Mouse (Mus musculus): Measurements from ENCODE around the gene Vash1. TPM values are rescaled to one million over a fixed set of nuclear protein-coding genes. Genes with fewer than 3 reads are reported as not detected.

The Vash1 gene
- polyA plus RNA-seq, 1 experiment = 1.6 TPM

GRCm38 (mm10) chr12:86680591-86681193 lies 2.2 kb downstream of the Vash1 start:
- Histone ChIP-seq H3K4me2 (ENCODE audit: low read depth) (no peak overlapping the region), H3K4me3 (no peak overlapping the region), H3K36me3 (ENCODE audit: control insufficient read depth, insufficient read depth) (no peaks in the 10 kb centered on the region), H3ac (ENCODE audit: control insufficient read depth, insufficient read length) (no peak overlapping the region), H3K79me2 (ENCODE audit: control insufficient read depth, insufficient read depth) (no peaks in the 10 kb centered on the region), H3K27me3 (ENCODE audit: control insufficient read depth, insufficient read depth, insufficient read length) (peaks cover 35% of the 10 kb centered on the region)
- TF ChIP-seq SRF (IDR thresholded peaks at IDR 0.05; ENCODE audit: control insufficient read depth, insufficient read length, low read depth) = no peak
- no peak for TF ChIP-seq MYOD1 (IDR thresholded peaks at IDR 0.05; ENCODE audit: control insufficient read depth in 1 of 3, insufficient read length in 2 of 3, low read depth in 2 of 3)
- TF ChIP-seq POLR2AphosphoS2 (IDR thresholded peaks at IDR 0.05; ENCODE audit: insufficient read length, low read depth) = no peak
- no peak for TF ChIP-seq POLR2A (IDR thresholded peaks at IDR 0.05; ENCODE audit: insufficient read length, low read depth)
- no peak for TF ChIP-seq TCF12 (IDR thresholded peaks at IDR 0.05; ENCODE audit: insufficient read depth, poor library complexity, severe bottlenecking)
- no peak for TF ChIP-seq USF1 (IDR thresholded peaks at IDR 0.05; ENCODE audit: low read depth)
- no peak for TF ChIP-seq MAX (IDR thresholded peaks at IDR 0.05; ENCODE audit: low read depth)
- no peak for TF ChIP-seq TCF3 (IDR thresholded peaks at IDR 0.05; ENCODE audit: insufficient read length, low read depth)
- no peak for TF ChIP-seq CEBPB (IDR thresholded peaks at IDR 0.05; ENCODE audit: insufficient read depth, poor library complexity, severe bottlenecking)
- TF ChIP-seq REST (IDR thresholded peaks at IDR 0.05; ENCODE audit: insufficient read depth, insufficient read length) = no peak
- no peak for TF ChIP-seq MYOG (IDR thresholded peaks at IDR 0.05; ENCODE audit: control insufficient read depth in 1 of 3, insufficient read depth in 1 of 3, insufficient read length in 2 of 3, low read depth in 2 of 3)
- no peak for TF ChIP-seq E2F4 (IDR thresholded peaks at IDR 0.05; ENCODE audit: insufficient read depth)

GRCm38 (mm10) chr12:86681626-86682025 lies 3.1 kb downstream of the Vash1 start:
- H3K36me3 ChIP-seq (ENCODE audit: control insufficient read depth, insufficient read depth) = no peaks in the 10 kb centered on the region
- H3K4me3 ChIP-seq = no peak overlapping the region
- peaks cover 35% of the 10 kb centered on the region for H3K27me3 ChIP-seq (ENCODE audit: control insufficient read depth, insufficient read depth, insufficient read length)
- no peaks in the 10 kb centered on the region for H3K79me2 ChIP-seq (ENCODE audit: control insufficient read depth, insufficient read depth)
- H3ac ChIP-seq (ENCODE audit: control insufficient read depth, insufficient read length) = no peak overlapping the region
- no peak for TF ChIP-seq MYOD1 (IDR thresholded peaks at IDR 0.05; ENCODE audit: control insufficient read depth in 1 of 3, insufficient read length in 2 of 3, low read depth in 2 of 3)
- no peak for TF ChIP-seq MAX (IDR thresholded peaks at IDR 0.05; ENCODE audit: low read depth)
- no peak for TF ChIP-seq E2F4 (IDR thresholded peaks at IDR 0.05; ENCODE audit: insufficient read depth)
- no peak for TF ChIP-seq TCF3 (IDR thresholded peaks at IDR 0.05; ENCODE audit: insufficient read length, low read depth)
- TF ChIP-seq POLR2AphosphoS2 (IDR thresholded peaks at IDR 0.05; ENCODE audit: insufficient read length, low read depth) = no peak
- no peak for TF ChIP-seq SRF (IDR thresholded peaks at IDR 0.05; ENCODE audit: control insufficient read depth, insufficient read length, low read depth)
- no peak for TF ChIP-seq POLR2A (IDR thresholded peaks at IDR 0.05; ENCODE audit: insufficient read length, low read depth)
- TF ChIP-seq REST (IDR thresholded peaks at IDR 0.05; ENCODE audit: insufficient read depth, insufficient read length) = no peak
- TF ChIP-seq USF1 (IDR thresholded peaks at IDR 0.05; ENCODE audit: low read depth) = no peak
- TF ChIP-seq MYOG (IDR thresholded peaks at IDR 0.05; ENCODE audit: control insufficient read depth in 1 of 3, insufficient read depth in 1 of 3, insufficient read length in 2 of 3, low read depth in 2 of 3) = no peak
- no peak overlapping the region for H3K4me2 ChIP-seq (ENCODE audit: low read depth)

- peaks cover 35% of the 10 kb centered on the region for H3K27me3 ChIP-seq (ENCODE audit: control insufficient read depth, insufficient read depth, insufficient read length)
- H3K79me2 ChIP-seq (ENCODE audit: control insufficient read depth, insufficient read depth) = no peaks in the 10 kb centered on the region
- H3ac ChIP-seq (ENCODE audit: control insufficient read depth, insufficient read length) = no peak overlapping the region
- no peak for TF ChIP-seq TCF3 (IDR thresholded peaks at IDR 0.05; ENCODE audit: insufficient read length, low read depth)
- no peak for TF ChIP-seq MYOD1 (IDR thresholded peaks at IDR 0.05; ENCODE audit: control insufficient read depth in 1 of 3, insufficient read length in 2 of 3, low read depth in 2 of 3)
- no peak for TF ChIP-seq E2F4 (IDR thresholded peaks at IDR 0.05; ENCODE audit: insufficient read depth)
- TF ChIP-seq POLR2A (IDR thresholded peaks at IDR 0.05; ENCODE audit: insufficient read length, low read depth) = no peak
- TF ChIP-seq USF1 (IDR thresholded peaks at IDR 0.05; ENCODE audit: low read depth) = no peak
- TF ChIP-seq TCF12 (IDR thresholded peaks at IDR 0.05; ENCODE audit: insufficient read depth, poor library complexity, severe bottlenecking) = no peak
- TF ChIP-seq POLR2AphosphoS2 (IDR thresholded peaks at IDR 0.05; ENCODE audit: insufficient read length, low read depth) = no peak
- no peak for TF ChIP-seq MAX (IDR thresholded peaks at IDR 0.05; ENCODE audit: low read depth)
- H3K4me2 ChIP-seq (ENCODE audit: low read depth) = no peak overlapping the region
- H3K4me3 ChIP-seq = no peak overlapping the region
- H3K36me3 ChIP-seq (ENCODE audit: control insufficient read depth, insufficient read depth) = no peaks in the 10 kb centered on the region
These were observed 3.7 kb downstream of the Vash1 start for GRCm38 (mm10) chr12:86682178-86682577.

- no peak overlapping the region for H3K4me2 ChIP-seq (ENCODE audit: low read depth)
- no peak overlapping the region for H3ac ChIP-seq (ENCODE audit: control insufficient read depth, insufficient read length)
- peaks cover 25% of the 10 kb centered on the region for H3K27me3 ChIP-seq (ENCODE audit: control insufficient read depth, insufficient read depth, insufficient read length)
- H3K36me3 ChIP-seq (ENCODE audit: control insufficient read depth, insufficient read depth) = no peaks in the 10 kb centered on the region
- H3K4me3 ChIP-seq = no peak overlapping the region
- H3K79me2 ChIP-seq (ENCODE audit: control insufficient read depth, insufficient read depth) = no peaks in the 10 kb centered on the region
- TF ChIP-seq POLR2A (IDR thresholded peaks at IDR 0.05; ENCODE audit: insufficient read length, low read depth) = no peak
These were observed 5.2 kb downstream of the Vash1 start for GRCm38 (mm10) chr12:86683698-86684097.

- H3K4me2 ChIP-seq (ENCODE audit: low read depth) = no peak overlapping the region
- H3K36me3 ChIP-seq (ENCODE audit: control insufficient read depth, insufficient read depth) = no peaks in the 10 kb centered on the region
- H3K27me3 ChIP-seq (ENCODE audit: control insufficient read depth, insufficient read depth, insufficient read length) = peaks cover 11% of the 10 kb centered on the region
- H3K79me2 ChIP-seq (ENCODE audit: control insufficient read depth, insufficient read depth) = no peaks in the 10 kb centered on the region
- no peak for TF ChIP-seq POLR2AphosphoS2 (IDR thresholded peaks at IDR 0.05; ENCODE audit: insufficient read length, low read depth)
- H3K4me3 ChIP-seq = no peak overlapping the region
- no peak overlapping the region for H3ac ChIP-seq (ENCODE audit: control insufficient read depth, insufficient read length)
These were observed 6.8 kb downstream of the Vash1 start for GRCm38 (mm10) chr12:86685275-86685674.
